Mouse (Mus musculus) liver, adult 2 months (tissue): ENCODE measurements at regions not wholly inside any gene's neighbourhood (a gene's known extent, or its start where the extent isn't known, plus 50 kb on each side); places are given as distances from the start of the nearest gene placed in this dataset.

Source experiments
- CTCF ChIP-seq: fragments of 200-500 bp; IDR thresholded peaks from 2 replicates; pipeline ENCODE4 v1.5.1; 2011; ENCODE audit warnings: low read depth, low read length, control low read depth
- POLR2A ChIP-seq: fragments of 200-500 bp; IDR thresholded peaks from 2 replicates; pipeline ENCODE4 v1.6.1; 2011; ENCODE audit warnings: low read length, control low read depth; ENCODE audit not compliant: insufficient read depth; ENCODE audit errors: extremely low read depth

- TF ChIP-seq POLR2A, result no peak
- no peak for TF ChIP-seq CTCF
These were observed 237.8 kb downstream of the Mef2c start for GRCm38 (mm10) chr13:83741591-83742021.
